Mouse (Mus musculus): Measurements from ENCODE around the gene 1700025B11Rik. TPM values are rescaled to one million over a fixed set of nuclear protein-coding genes. Genes with fewer than 3 reads are reported as not detected.
"Not testable (repeated sequence)": the region's sequence is repeated elsewhere in the genome, so short reads cannot be mapped to it uniquely, and the experiment has no call there.

The 1700025B11Rik gene
- total RNA-seq, 2 experiments from 2014 or later = not detected

DNA sequence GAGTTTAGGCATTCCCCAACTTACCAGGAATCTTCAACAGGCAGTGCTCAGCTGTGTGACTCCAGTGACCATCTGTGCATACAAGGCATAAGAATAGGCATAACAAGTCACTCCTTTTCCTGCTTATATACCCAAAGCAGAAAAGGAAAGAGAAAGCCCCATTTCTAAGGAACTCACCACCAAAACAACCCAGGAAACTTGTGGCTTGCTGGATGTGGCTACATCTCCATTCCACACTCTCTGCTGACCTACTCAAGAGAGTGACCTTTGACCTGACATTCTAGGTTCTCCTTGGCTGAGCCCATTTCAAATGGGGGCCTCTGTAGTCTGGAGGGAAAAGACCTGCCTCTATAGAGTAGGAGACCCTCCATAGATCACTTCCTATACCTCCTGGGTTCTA is 28.5 kb downstream of the 1700025B11Rik start, which contains the start of gene Apol7c:
Apol7c (minus strand) TSS at position 101 of the 400 bp plus-strand sequence.
- no peak for TF ChIP-seq CTCF (IDR thresholded peaks at IDR 0.05)
- H3K4me3 ChIP-seq = no peak within 1 kb of the TSS
- no peak within 1 kb of the TSS for H3K27ac ChIP-seq
- no peak for DNase-seq (ENCODE audit: extremely low spot score in 1 of 2, low spot score in 2 of 2)
- intact Hi-C loops (cut with DNase I) = no loop called here

GRCm38 (mm10) chr15:77523186-77523843 is 38.4 kb downstream of the 1700025B11Rik start:
- intact Hi-C loops (cut with DNase I) = loop anchor here (1.0 kb wide), 1 partner anchor 109 kb away; no protein-coding TSS in a partner anchor
- TF ChIP-seq CTCF (IDR thresholded peaks at IDR 0.05) = peak; percentile 45
- DNase-seq (ENCODE audit: extremely low spot score in 1 of 2, low spot score in 2 of 2) = peak; percentile 20 to 43
- not testable (repeated sequence) for H3K27ac ChIP-seq, H3K4me3 ChIP-seq

DNA sequence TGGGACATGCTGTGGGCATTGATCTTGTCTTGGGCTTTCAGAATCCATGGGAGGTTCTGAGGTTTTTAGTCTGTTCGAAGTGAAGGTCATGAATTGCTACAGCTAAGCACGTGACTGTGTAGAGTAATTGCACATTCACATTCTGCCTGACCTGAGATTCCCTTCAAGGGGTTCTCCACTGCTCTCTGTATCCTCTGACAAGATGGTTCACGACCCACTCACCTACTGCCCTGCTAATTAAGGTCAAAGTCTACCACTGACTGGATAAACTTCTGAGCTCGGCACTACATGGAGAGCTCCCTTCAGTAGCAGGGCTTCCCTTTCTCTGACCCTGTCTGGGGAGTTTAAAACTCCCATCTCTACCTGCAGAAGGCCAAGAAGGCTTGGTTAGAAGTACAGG is 41.1 kb downstream of the 1700025B11Rik start:
- DNase-seq (ENCODE audit: extremely low spot score in 1 of 2, low spot score in 2 of 2); H3K27ac ChIP-seq; H3K4me3 ChIP-seq; intact Hi-C loops (cut with DNase I): not testable (repeated sequence)

Other genes starting within 250 kb of the 1700025B11Rik start
- gene Apol7a, start 162.8 kb downstream of the 1700025B11Rik start, total RNA-seq (2021) = under 1 TPM; 0.30 to 0.32 TPM
- gene Apol9a, start 150.8 kb downstream of the 1700025B11Rik start, total RNA-seq (2021) = not detected
- not detected for gene Apol7b, start 114.4 kb downstream of the 1700025B11Rik start, total RNA-seq (2021)
- gene Apol10a, start 84.8 kb downstream of the 1700025B11Rik start, total RNA-seq (2021) = not detected
- gene Apol11a, start 53.6 kb downstream of the 1700025B11Rik start, total RNA-seq (2021) = not detected
- not detected for gene Apol7c, start 28.6 kb downstream of the 1700025B11Rik start, total RNA-seq (2021)
- gene Apol10b, start 34.2 kb upstream of the 1700025B11Rik start, total RNA-seq (2021) = under 1 TPM in 1 of 2 experiments, not detected in 1; 0.18 TPM
- not detected for gene Gm36245, start 37.4 kb upstream of the 1700025B11Rik start, total RNA-seq (2021)
- under 1 TPM in 1 of 2 experiments, not detected in 1; 0.23 TPM for gene Apol11b, start 81.4 kb upstream of the 1700025B11Rik start, total RNA-seq (2021)
- gene Apol7e, start 137.0 kb upstream of the 1700025B11Rik start, total RNA-seq (2021) = under 1 TPM in 1 of 2 experiments, not detected in 1; 0.14 TPM
- not detected for gene Apol9b, start 167.1 kb upstream of the 1700025B11Rik start, total RNA-seq (2021)
- gene Apol8, start 195.1 kb upstream of the 1700025B11Rik start, total RNA-seq (2021) = 1 to 10 TPM; 5.1 to 5.8 TPM